Mouse (Mus musculus) heart, embryonic 14.5 days (tissue): ENCODE measurements around the gene Fntb. TPM values are rescaled to one million over a fixed set of nuclear protein-coding genes. Genes with fewer than 3 reads are reported as not detected.
A peak's percentile ranks its signal among the peaks of the same experiment; 100 is the strongest.
"Not testable (repeated sequence)": the region's sequence is repeated elsewhere in the genome, so short reads cannot be mapped to it uniquely, and the experiment has no call there.

Experiments
- ATAC-seq: fragments of 200-750 bp; cut with Nextera tagmentation; 2 replicates; pipeline ENCODE4 v1.8.0; 2017; ENCODE audit warnings: low read depth, moderate TSS enrichment; ENCODE audit not compliant: insufficient number of reproducible peaks, insufficient read depth, low FRiP score
- H3K27ac ChIP-seq, 2 experiments: fragments of 200-500 bp in 1 of 2; fragments of 300-500 bp in 1 of 2; sonication (generic) in 1 of 2; replicated peaks in 1 of 2; 2 replicates each; pipeline ENCODE4 v1.5.1; 2012 to 2014; ENCODE audit warnings: low read depth in 2 of 2, low read length in 2 of 2, control low read depth in 1 of 2, mild to moderate bottlenecking in 1 of 2, mixed read lengths in 1 of 2; ENCODE audit not compliant: control insufficient read depth in 1 of 2, insufficient read depth in 1 of 2
- H3K27me3 ChIP-seq: fragments of 300-500 bp; sonication (generic); 2 replicates; pipeline ENCODE4 v1.6.1; 2014; ENCODE audit warnings: mild to moderate bottlenecking, low read length, control low read depth; ENCODE audit not compliant: control insufficient read depth, insufficient read depth
- H3K36me3 ChIP-seq: fragments of 300-500 bp; sonication (generic); 2 replicates; pipeline ENCODE4 v1.6.1; 2014; ENCODE audit warnings: mild to moderate bottlenecking, control low read depth, low read length, mixed read lengths; ENCODE audit not compliant: control insufficient read depth, insufficient read depth
- H3K4me1 ChIP-seq, 2 experiments: fragments of 200-500 bp in 1 of 2; fragments of 300-500 bp in 1 of 2; sonication (generic) in 1 of 2; 2 replicates each; pipeline ENCODE4 v1.6.1; 2012 to 2014; ENCODE audit warnings: low read length in 2 of 2, control low read depth in 1 of 2, mixed read lengths in 1 of 2; ENCODE audit not compliant: control insufficient read depth in 2 of 2, insufficient read depth in 2 of 2
- H3K4me2 ChIP-seq: fragments of 300-500 bp; sonication (generic); 2 replicates; pipeline ENCODE4 v1.6.1; 2014; ENCODE audit warnings: mild to moderate bottlenecking, low read length
- H3K4me3 ChIP-seq, 2 experiments: fragments of 200-500 bp in 1 of 2; fragments of 300-500 bp in 1 of 2; sonication (generic) in 1 of 2; 2 replicates each; pipeline ENCODE4 v1.5.1; 2012 to 2014; ENCODE audit warnings: low read length in 2 of 2, mild to moderate bottlenecking in 2 of 2, control low read depth in 1 of 2, low read depth in 1 of 2, moderate library complexity in 1 of 2; ENCODE audit not compliant: control insufficient read depth in 1 of 2, insufficient read depth in 1 of 2
- H3K9ac ChIP-seq: fragments of 300-500 bp; sonication (generic); 2 replicates; pipeline ENCODE4 v1.6.1; 2014; ENCODE audit warnings: mild to moderate bottlenecking, low read length
- H3K9me3 ChIP-seq: fragments of 300-500 bp; sonication (generic); 2 replicates; pipeline ENCODE4 v1.6.1; 2016; ENCODE audit warnings: low read length, control low read depth; ENCODE audit not compliant: control insufficient read depth
- WGBS: fragments of 180-500 bp; shearing (Covaris S2); extraction: QIAGEN DNeasy Blood & Tissue Kit; methylation state at CpG from one replicate; pipeline ENCODE4 v1.1.7; 2014; 5-methylcytosine and 5-hydroxymethylcytosine counted together
- polyA plus RNA-seq: library from polyadenylated mRNA; unstranded; fragments of >200 nt; fragmentation: Nextera tagmentation; extraction: Ambion mirVana; gene quantifications from 2 replicates; pipeline ENCODE4 v1.2.1, GENCODE M21; 2014

Fntb gene
- polyA plus RNA-seq, 1 experiment from 2014 or later: 24.5 TPM

DNA sequence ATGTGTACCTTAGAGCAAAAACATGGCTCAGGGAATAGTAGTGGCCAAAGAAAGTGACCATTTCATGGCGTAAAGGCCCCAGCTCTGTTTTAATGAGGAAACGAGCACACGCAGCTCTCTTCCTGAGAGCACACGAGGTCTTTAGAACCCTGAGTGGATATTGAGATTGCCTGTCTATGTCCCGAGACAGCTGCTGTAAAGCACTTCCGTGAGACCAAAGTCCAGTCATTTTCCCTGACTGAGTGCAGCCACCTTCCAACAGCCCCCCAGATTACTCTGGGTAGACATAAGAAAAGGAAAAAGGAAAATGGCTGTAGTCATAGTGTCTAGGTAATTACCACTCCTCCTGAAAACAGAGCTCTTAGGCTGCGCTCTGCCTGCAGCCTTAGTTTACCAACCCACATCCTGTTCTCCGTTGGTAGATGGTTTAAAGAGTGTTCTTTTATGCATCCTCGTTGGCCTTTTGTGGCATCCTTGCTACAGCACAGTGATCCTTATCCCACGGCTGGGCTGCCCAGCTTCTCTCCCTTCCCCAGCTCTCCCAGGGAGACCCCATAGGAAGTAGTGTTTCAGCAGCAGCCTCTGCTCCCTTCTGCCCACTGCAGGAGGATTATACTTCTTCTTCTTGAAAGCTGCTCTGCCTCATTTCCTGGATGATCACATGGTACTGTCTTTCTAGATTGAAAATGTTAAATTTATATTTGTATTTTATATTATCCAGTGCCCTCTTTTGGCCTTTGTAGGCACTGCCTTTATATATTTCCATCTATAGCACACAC is 13.1 kb downstream of the Fntb start:
- H3K4me1 ChIP-seq: peaks cover 7 to 9% of the 10 kb centered on the region in 2 experiments; a peak in 3 of 4 replicates
- WGBS: 86% methylated on average over 10 of the region's 10 CpGs

DNA sequence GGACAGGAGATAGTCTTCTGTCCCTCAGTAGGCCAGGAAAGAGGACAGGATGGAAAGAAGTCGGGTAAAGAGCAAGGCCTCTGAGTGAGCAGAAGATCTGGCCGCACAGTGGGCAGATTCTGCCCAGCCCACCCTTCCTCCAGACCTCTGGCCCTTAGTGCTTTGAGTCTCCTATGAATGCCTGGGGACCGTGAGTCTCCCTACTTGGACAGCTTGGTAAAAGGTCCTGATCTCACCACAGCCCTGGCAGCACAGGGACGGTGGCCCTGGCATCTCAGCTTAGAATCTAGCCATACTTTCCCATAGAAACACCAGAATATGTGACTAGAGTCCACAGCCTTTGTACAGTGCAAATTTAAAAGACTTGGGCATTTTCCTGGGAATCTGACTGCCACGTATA is 14.6 kb downstream of the Fntb start:
- 0 out of 2 replicates have a peak, but pooled peaks cover 2% of the 10 kb centered on the region for H3K9me3 ChIP-seq
- no peak for ATAC-seq
- peaks cover 14% of the 10 kb centered on the region for H3K36me3 ChIP-seq
- H3K27me3 ChIP-seq: no peaks in the 10 kb centered on the region
- no peak overlapping the region for H3K4me2 ChIP-seq
- no peak overlapping the region for H3K9ac ChIP-seq
- 90% methylated on average over 5 of the region's 5 CpGs for WGBS
- no peak overlapping the region for H3K27ac ChIP-seq
- no peak overlapping the region for H3K4me3 ChIP-seq
- peaks cover 16 to 20% of the 10 kb centered on the region in 2 experiments for H3K4me1 ChIP-seq

More for the DNA sequence above, 13.1 kb downstream of the Fntb start:
- Histone ChIP-seq H3K27ac (no peak overlapping the region), H3K4me2 (no peak overlapping the region), H3K9ac (no peak overlapping the region), H3K4me3 (no peak overlapping the region), H3K36me3 (peaks cover 14% of the 10 kb centered on the region), H3K9me3 (0 out of 2 replicates have a peak, but pooled peaks cover 2% of the 10 kb centered on the region), H3K27me3 (no peaks in the 10 kb centered on the region)
- no peak for ATAC-seq

DNA sequence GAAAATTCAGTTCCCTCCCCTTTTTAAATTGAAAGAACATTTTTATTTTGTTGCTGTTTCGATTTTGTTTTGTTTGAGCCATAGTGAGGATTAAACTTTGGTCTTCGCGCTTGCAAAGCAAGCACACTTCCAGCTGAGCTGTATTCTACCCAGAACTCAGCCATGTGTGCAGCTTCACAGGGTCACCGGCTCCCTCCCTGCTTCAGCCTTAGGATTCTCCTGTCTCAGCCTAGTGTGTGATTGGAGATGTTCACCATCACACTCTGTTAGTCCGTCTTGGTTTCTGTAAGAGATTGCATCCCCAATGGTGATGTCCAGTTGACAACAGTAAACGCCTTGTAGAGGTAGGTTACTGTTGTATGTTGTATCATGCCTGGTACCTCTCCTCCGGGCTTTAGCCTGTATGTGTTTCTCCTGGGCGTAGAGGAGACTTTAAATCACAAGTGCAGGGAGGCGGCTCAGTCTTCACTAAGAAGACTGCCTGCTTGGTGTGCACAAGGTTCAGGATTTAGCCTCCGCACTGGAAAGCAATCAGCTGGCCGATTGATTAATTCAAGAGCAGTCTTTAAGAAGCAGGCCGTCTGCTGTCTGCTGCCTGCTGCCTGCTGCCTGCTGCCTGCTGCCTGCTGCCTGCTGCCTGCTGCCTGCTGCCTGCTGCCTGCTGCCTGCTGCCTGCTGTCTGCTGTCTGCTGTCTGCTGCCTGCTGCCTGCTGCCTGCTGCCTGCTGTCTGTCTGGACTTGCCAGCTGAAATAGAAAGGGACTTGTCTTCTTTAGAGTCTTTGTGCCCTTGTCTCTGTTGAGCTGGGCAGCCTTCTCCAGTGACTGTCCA is 15.5 kb downstream of the Fntb start:
- ATAC-seq: no peak
- peak overlapping the region in 1 of 2 experiments; percentile 52; a peak in 2 of 4 replicates for H3K27ac ChIP-seq
- 71% methylated on average over 12 of the region's 12 CpGs for WGBS

DNA sequence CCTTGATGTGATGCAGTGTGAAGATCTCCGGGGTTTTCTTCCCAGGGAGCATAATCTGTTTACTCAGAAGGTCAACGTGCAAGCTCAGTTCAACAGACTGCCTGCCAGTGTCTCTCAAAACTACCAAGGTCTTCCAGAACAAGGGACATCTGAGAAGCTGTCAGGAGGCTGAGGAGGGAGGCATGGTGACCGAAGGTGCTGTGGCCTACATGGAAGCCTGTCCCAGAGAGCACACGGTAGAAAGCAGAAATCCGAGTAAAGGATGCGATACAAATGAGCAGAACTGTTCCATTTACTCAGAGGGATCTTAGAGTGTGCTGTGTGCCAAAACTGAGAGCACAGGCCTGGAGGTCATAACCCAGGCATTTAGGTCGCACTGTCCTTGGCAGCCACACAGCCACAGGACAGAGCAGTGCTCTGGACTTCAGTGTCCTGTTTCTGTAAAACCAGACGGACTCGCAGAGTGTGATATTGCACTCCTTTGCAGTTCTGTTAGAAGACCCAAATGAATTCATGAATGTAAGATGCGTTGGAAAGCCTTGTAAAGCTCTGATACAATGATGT is 18.7 kb downstream of the Fntb start:
- H3K27ac ChIP-seq: peak overlapping the region; percentile 13 to 65; a peak in 3 of 4 replicates
- peaks cover 12 to 15% of the 10 kb centered on the region in 2 experiments for H3K4me1 ChIP-seq
- 31% methylated on average over 10 of the region's 10 CpGs for WGBS
- ATAC-seq: no peak
- H3K36me3 ChIP-seq: 0 out of 2 replicates have a peak, but pooled peaks cover 9% of the 10 kb centered on the region
- H3K4me2 ChIP-seq: no peak overlapping the region
- no peaks in the 10 kb centered on the region for H3K9me3 ChIP-seq
- H3K4me3 ChIP-seq: no peak overlapping the region
- 0 out of 2 replicates have a peak overlapping the region, but pooled peaks have one; percentile 25 for H3K9ac ChIP-seq
- H3K27me3 ChIP-seq: no peaks in the 10 kb centered on the region

More for the DNA sequence above, 15.5 kb downstream of the Fntb start:
- H3K9ac ChIP-seq: no peak overlapping the region
- H3K9me3 ChIP-seq: 0 out of 2 replicates have a peak, but pooled peaks cover 2% of the 10 kb centered on the region
- peaks cover 14% of the 10 kb centered on the region for H3K36me3 ChIP-seq
- H3K4me1 ChIP-seq: peaks cover 12 to 15% of the 10 kb centered on the region in 2 experiments
- no peak overlapping the region for H3K4me3 ChIP-seq
- no peak overlapping the region for H3K4me2 ChIP-seq
- H3K27me3 ChIP-seq: no peaks in the 10 kb centered on the region

DNA sequence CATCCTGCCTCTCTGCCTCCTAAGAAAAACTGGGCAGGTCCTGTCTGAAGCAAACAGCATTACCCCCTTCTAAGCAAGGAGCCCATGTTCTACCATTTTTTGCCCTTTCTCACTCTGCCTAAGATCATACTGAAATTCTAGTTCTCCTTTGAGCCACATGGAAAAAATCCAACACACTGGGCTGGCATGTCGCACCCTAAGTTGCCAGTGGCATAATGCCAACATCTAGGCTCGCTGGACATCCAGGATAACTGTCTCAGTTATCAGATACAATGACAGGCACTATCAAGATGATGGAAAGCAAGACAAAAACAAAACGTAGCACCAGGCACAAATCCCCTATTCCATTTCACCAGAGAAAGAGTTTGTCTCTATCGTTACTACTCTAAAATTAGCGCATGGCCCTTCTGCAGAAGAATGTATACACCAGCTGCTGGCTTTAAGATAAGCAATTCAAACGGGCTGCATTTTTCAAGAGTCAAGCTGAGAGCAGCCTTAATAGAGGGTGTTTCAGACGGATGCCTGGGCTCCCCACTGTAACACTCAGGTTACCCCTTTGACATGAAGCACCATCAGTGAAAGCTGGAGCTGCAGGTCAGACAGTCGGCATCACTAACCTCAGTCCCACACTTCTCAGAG is 25.2 kb downstream of the Fntb start:
- Histone ChIP-seq H3K4me2 (peak overlapping the region; percentile 54), H3K9ac (peak overlapping the region; percentile 48), H3K9me3 (no peaks in the 10 kb centered on the region), H3K36me3 (no peaks in the 10 kb centered on the region), H3K4me3 (no peak overlapping the region; a peak in 1 of 4 replicates), H3K27ac (peak overlapping the region; percentile 93 to 94), H3K4me1 (peaks cover 13 to 21% of the 10 kb centered on the region in 2 experiments), H3K27me3 (no peaks in the 10 kb centered on the region)
- WGBS: 3% methylated on average over 8 of the region's 8 CpGs
- ATAC-seq: peak; percentile 62

DNA sequence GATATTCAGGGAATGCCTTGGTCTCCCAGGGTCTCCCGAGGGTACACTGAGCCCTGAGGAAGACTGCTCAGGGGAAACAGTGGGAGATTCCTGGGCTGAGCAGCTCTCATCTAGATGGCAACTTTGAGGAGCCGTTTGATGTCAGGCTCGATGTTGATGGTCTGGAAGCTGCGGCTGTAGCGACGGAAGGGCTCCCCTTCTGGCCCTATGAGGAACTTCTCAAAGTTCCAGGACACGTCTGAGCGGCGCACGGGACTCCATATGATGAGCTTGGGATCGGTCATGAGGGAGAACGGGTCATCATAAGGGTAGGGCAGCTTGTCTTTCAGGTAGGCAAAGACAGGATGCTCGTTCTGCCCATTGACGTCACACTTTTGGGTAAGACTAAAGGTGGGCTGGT is 27.2 kb downstream of the Fntb start:
- H3K4me2 ChIP-seq, H3K9me3 ChIP-seq, H3K4me3 ChIP-seq, ATAC-seq, H3K27me3 ChIP-seq, H3K36me3 ChIP-seq, H3K9ac ChIP-seq, H3K27ac ChIP-seq: not testable (repeated sequence)
- 56% methylated on average over 14 of the region's 14 CpGs for WGBS
- peaks cover 13 to 21% of the 10 kb centered on the region in 2 experiments for H3K4me1 ChIP-seq

DNA sequence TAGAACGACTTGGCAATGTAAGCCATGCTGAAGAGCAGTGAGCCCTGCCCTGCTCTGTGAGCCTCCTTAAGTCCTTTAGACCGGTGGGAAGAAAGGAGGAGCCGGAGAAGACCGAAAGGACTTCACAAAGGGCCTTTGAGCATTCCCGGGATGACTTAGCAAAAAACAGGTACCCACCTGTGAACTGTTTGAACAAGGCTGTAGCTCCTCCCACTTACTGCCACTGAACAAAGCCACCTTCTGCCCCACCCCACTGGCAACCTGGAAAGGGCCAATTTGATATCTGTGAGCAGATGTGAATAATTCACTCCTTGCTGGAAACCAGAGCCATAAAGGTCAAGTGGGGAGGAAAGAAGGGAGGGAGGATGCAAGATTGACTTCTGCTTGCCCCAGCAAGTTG is 30.0 kb downstream of the Fntb start, which contains the start of gene Gpx2:
Gpx2 (minus strand) TSS at position 205 of the 400 bp plus-strand sequence.
- ATAC-seq: no peak
- H3K9ac ChIP-seq: no peak within 1 kb of the TSS
- H3K4me1 ChIP-seq: peaks cover 9 to 12% of the 10 kb centered on the region in 2 experiments
- H3K9me3 ChIP-seq: no peaks in the 10 kb centered on the region
- no peak within 1 kb of the TSS for H3K4me2 ChIP-seq
- no peaks in the 10 kb centered on the region for H3K27me3 ChIP-seq
- H3K4me3 ChIP-seq: no peak within 1 kb of the TSS
- 69% methylated on average over 5 of the region's 5 CpGs for WGBS
- no peaks in the 10 kb centered on the region for H3K36me3 ChIP-seq
- no peak within 1 kb of the TSS for H3K27ac ChIP-seq
